Mouse (Mus musculus) G1E-ER4 (cell line): ENCODE measurements around the gene Olfr347. TPM values are rescaled to one million over a fixed set of nuclear protein-coding genes. Genes with fewer than 3 reads are reported as not detected.

Experiments
- GATA1 ChIP-seq: IDR thresholded peaks from one replicate; pipeline ENCODE4 v1.8.0; 2012; ENCODE audit warnings: low read length, inconsistent platforms
- polyA plus RNA-seq: library from polyadenylated mRNA; stranded (reverse); fragments of >175 nt; gene quantifications from 2 replicates; pipeline ENCODE4 v1.2.3, GENCODE M21; 2012

Gene Olfr347
- not detected in 2 replicates for polyA plus RNA-seq

- TF ChIP-seq GATA1: no peak
These were observed at the start of gene Olfr347 for GRCm38 (mm10) chr2:36731602-36732001. Gene Olfr347 (plus strand): TSS chr2:36731902.

- TF ChIP-seq GATA1: no peak
These were observed 46.2 kb upstream of the Olfr347 start, which contains the start of gene Olfr346 for GRCm38 (mm10) chr2:36685488-36685887. Gene Olfr346 (plus strand): TSS chr2:36685788.

GRCm38 (mm10) chr2:36736226-36736625 lies 4.5 kb downstream of the Olfr347 start:
- TF ChIP-seq GATA1: no peak

- TF ChIP-seq GATA1: no peak
These were observed 52.3 kb downstream of the Olfr347 start, which contains the start of gene Olfr348 for GRCm38 (mm10) chr2:36783976-36784375. Gene Olfr348 (plus strand): TSS chr2:36784276.

Other genes with a start within 250 kb of the Olfr347 start
- not detected in 2 replicates for gene Olfr341, start 249.4 kb upstream of the Olfr347 start, polyA plus RNA-seq
- not detected in 2 replicates for gene Olfr342, start 206.9 kb upstream of the Olfr347 start, polyA plus RNA-seq
- not detected in 2 replicates for gene Olfr344, start 165.2 kb upstream of the Olfr347 start, polyA plus RNA-seq
- not detected in 2 replicates for gene Olfr345, start 91.9 kb upstream of the Olfr347 start, polyA plus RNA-seq
- not detected in 2 replicates for gene Olfr346, start 46.1 kb upstream of the Olfr347 start, polyA plus RNA-seq
- gene Olfr348, start 52.4 kb downstream of the Olfr347 start, polyA plus RNA-seq: not detected in 2 replicates
- gene Olfr50, start 58.6 kb downstream of the Olfr347 start, polyA plus RNA-seq: not detected in 2 replicates
- not detected in 2 replicates for gene Olfr3, start 85.1 kb downstream of the Olfr347 start, polyA plus RNA-seq
- not detected in 2 replicates for gene Olfr350, start 114.4 kb downstream of the Olfr347 start, polyA plus RNA-seq
- gene Olfr351, start 130.8 kb downstream of the Olfr347 start, polyA plus RNA-seq: not detected in 2 replicates
- not detected in 2 replicates for gene Olfr352, start 136.6 kb downstream of the Olfr347 start, polyA plus RNA-seq
- not detected in 2 replicates for gene Olfr353, start 161.0 kb downstream of the Olfr347 start, polyA plus RNA-seq
- not detected in 2 replicates for gene Olfr354, start 173.8 kb downstream of the Olfr347 start, polyA plus RNA-seq
- not detected in 2 replicates for gene Olfr355, start 197.0 kb downstream of the Olfr347 start, polyA plus RNA-seq
- gene Olfr356, start 205.2 kb downstream of the Olfr347 start, polyA plus RNA-seq: not detected in 2 replicates